Mouse (Mus musculus): ENCODE measurements around the gene Psg17.

Gene Psg17

GRCm38 (mm10) chr7:18821507-18821906 lies at the start of gene Psg17:
TSS of gene Psg17 (minus strand) at chr7:18821607.
- 80% methylated on average over 3 of the region's 3 CpGs for WGBS

DNA sequence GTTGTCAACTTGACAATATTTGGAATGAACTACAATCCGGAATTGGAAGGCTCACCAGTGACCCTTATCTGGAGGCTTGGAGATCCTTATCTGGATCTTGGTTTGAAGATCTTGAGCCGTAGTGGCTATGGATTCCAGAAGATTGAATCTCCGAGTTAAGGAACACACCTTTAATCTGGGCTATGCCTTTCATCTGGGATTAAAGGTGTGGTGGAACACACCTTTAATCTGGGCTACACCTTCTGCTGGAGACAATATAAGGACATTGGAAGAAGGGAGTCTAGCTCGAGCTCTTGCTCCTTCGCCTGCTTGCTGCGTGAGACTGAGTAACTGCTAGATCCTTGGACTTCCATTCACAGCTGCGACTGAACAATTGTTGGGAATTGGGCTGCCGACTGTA lies 49.6 kb upstream of the Psg17 start, which contains the start of gene Pglyrp1:
Pglyrp1 (plus strand) TSS at position 301 of the 400 bp plus-strand sequence.
- WGBS: 100% methylated on average over 1 of the region's 8 CpGs

GRCm38 (mm10) chr7:18868491-18868890 lies 47.1 kb upstream of the Psg17 start:
- 93% methylated on average over 2 of the region's 2 CpGs for WGBS

GRCm38 (mm10) chr7:18862801-18863200 lies 41.4 kb upstream of the Psg17 start:
- 81% methylated on average over 6 of the region's 6 CpGs for WGBS

GRCm38 (mm10) chr7:18858310-18858916 lies 37.0 kb upstream of the Psg17 start:
- WGBS: 63% methylated on average over 5 of the region's 5 CpGs

DNA sequence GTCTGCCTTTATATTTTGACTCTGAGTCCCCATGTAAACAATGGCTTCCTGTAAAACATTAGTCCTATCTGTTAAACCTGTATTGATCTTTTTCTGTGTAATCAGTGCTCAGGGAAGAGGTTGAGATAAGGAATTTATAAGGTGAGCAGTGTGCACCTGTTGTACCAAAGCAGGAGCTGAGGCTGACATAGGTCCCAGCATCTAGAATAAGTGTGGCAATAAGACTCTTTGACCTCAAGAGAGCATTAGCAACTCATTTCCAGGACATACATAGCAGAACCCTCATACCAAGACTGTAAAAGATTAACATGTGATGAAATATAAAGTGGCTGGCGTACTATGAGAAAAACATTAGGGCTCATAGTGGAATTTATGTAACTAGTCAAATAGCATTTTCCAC lies 27.0 kb upstream of the Psg17 start:
- 91% methylated on average over 1 of the region's 1 CpGs for WGBS

GRCm38 (mm10) chr7:18844811-18845210 lies 23.4 kb upstream of the Psg17 start:
- WGBS: 39% methylated on average over 5 of the region's 5 CpGs

- 45% methylated on average over 1 of the region's 1 CpGs for WGBS
Observed at GRCm38 (mm10) chr7:18841174-18841567, 19.8 kb upstream of the Psg17 start.

- 6% methylated on average over 14 of the region's 17 CpGs for whole genome bisulfite sequencing
Observed at GRCm38 (mm10) chr7:18840386-18841173, 19.2 kb upstream of the Psg17 start.

GRCm38 (mm10) chr7:18839865-18840264 lies 18.5 kb upstream of the Psg17 start, which contains the start of gene Mill2:
TSS of gene Mill2 (plus strand) at chr7:18839966.
- WGBS: 11% methylated on average over 3 of the region's 3 CpGs

DNA sequence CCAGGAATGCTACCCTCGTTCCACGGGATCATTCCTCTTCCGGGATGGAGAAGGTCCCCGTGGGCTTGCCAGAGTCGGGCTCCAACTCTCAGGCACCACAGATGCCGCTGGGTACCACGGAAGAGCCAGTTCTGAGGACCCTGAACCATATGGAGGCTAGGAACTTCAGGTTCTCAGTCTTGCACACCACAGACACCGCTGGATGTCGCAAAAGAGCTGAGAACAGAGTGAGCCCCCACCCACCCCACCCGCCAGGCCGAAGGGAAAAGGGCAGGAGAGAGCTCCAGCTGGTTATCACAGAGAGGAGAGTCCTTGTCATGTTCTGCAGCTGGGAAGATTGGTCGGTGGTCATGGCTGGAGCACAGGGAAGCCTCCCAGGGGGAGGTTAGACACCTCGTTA lies 10.9 kb upstream of the Psg17 start:
- WGBS: 47% methylated on average over 13 of the region's 13 CpGs

- WGBS: 83% methylated on average over 7 of the region's 7 CpGs
Observed at GRCm38 (mm10) chr7:18829545-18829944, 8.1 kb upstream of the Psg17 start.

DNA sequence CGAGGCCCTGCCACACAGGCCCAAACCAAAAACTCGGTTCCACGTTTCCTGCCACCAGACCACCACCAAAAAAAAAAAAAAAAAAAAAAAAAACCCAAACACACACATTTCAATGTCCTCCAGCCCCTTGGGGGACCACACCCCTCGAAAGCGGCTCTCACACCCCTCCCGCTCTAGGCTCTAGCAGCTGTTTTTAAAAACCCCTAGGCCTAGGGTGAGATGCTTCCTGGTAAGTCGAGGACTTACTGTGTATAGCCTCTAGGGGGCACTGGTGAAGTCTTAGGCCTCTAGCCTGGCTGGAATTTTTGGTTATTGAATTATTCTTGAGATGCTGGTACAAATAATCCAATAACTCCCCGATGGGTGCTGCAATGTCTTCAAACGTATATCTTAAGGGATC lies 7.2 kb upstream of the Psg17 start:
- WGBS: 68% methylated on average over 9 of the region's 9 CpGs

DNA sequence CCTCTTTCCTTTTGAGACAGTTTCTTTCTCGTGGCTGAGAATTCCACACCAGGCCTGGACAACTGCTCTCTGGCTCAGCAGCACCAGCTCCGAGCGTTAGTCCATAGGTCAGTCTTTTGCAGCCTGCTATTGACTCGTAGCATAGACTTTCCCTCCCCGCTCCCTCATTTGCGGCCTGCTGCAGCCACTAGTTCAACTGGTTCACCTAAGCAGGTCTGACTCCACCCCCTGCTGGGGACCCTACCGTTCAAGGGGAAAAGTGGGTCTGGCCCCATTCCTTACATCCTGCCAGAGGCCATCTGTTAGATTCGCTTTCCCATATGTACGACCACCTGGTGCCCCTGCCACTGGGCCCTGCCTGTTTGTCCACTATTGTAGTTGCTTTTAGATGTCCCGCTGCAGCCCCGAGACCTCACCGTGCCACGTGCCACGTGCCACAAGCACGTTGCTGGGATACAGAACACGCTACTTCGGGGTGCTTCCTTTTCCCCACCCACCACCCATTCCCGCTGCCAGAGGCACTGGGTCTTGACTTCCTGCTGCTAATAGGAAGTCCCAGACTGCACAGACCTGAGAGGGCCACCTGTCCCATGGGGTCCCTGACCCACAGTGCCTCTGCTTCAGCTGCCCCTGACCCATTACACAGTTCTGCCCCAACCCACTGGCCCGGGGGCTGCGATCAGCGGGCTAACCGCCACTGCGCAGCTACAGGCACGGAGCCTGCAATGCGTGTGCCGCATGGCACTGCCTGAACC lies 6.6 kb upstream of the Psg17 start:
- WGBS: 71% methylated on average over 26 of the region's 26 CpGs

DNA sequence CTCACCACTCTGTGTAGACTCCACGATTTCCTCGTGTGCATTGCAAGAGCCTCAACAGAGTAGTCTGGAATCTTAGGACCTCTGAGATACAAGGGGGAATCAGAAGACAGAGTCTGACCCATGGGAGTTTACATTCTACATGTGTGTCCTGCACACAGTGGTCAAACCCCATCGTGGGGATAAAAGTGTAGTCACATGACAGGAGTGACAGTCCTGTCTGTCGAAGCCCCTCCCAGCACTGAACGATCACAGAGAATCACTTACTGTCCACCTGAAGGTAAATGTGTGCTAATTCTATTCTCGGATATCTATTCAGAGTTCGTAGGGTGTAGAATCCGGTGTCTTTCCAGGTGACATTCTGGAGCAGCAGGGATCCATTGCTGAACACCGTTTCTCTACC lies 3.1 kb downstream of the Psg17 start:
- WGBS: 85% methylated on average over 9 of the region's 9 CpGs

DNA sequence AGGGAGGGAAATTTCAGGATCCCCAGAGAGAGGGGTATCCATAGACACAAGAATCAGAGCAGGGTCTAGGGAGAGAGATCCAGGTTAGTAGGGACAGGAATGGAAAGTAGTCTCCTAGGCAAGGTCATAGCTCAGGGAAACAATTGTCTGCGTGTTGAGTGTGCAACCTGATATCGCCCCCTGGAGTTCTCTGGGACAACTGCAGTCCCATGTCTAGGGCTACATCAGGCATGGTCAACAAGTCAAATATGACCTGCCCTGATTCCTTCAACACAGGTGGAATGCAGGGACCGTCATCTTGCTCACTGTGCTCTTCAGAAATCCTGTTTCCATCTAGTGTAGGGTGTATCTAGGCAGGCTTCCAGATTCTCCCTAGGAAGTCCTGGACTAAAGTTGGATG lies 22.3 kb downstream of the Psg17 start:
- WGBS: 46% methylated on average over 3 of the region's 3 CpGs

- WGBS: 89% methylated on average over 1 of the region's 1 CpGs
Observed at GRCm38 (mm10) chr7:18798420-18798819, 23.0 kb downstream of the Psg17 start, which contains the start of gene Psg19. TSS of gene Psg19 (minus strand) at chr7:18798520.

DNA sequence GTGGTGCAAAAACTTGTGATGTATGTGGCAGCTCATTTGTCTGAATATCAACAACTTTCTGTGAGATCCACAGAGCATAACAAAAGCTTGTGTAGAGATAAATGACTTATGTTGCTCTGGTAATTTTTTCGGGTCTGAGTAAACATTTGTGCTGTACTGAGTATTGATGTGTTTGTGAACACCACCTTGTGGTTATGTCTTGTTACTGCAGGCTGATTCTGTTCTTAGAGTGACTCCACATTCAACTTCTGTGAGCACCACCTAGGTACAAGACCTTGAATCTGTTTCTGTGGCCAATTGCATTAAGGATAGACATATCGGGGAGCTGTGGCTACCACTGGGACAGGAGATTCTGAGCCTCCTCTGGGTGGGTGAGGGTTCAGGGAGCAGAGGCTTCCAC lies 40.1 kb downstream of the Psg17 start:
- 47% methylated on average over 2 of the region's 2 CpGs for WGBS
